Mouse (Mus musculus): ENCODE measurements around the gene Usp3. TPM values are rescaled to one million over a fixed set of nuclear protein-coding genes. Genes with fewer than 3 reads are reported as not detected.

Usp3 gene
- polyA plus RNA-seq, 1 experiment from 2014 or later: 42.7 TPM

Other genes starting within 250 kb of the Usp3 start
- 16.3 and 17.0 TPM in 2 replicates for gene Herc1, start 242.7 kb downstream of the Usp3 start, polyA plus RNA-seq (2015; fragmentation: Nextera tagmentation; extraction: Ambion mirVana)
- gene Fbxl22, start 78.5 kb downstream of the Usp3 start, polyA plus RNA-seq (2015; fragmentation: Nextera tagmentation; extraction: Ambion mirVana): 86.1 and 87.5 TPM in 2 replicates
- 0.79 and 0.81 TPM in 2 replicates for gene Car12, start 120.5 kb upstream of the Usp3 start, polyA plus RNA-seq (2015; fragmentation: Nextera tagmentation; extraction: Ambion mirVana)
- 6.4 and 7.0 TPM in 2 replicates for gene Aph1b, start 202.3 kb upstream of the Usp3 start, polyA plus RNA-seq (2015; fragmentation: Nextera tagmentation; extraction: Ambion mirVana)
- 0.41 and 0.89 TPM in 2 replicates for gene Gm10647, start 203.9 kb upstream of the Usp3 start, polyA plus RNA-seq (2015; fragmentation: Nextera tagmentation; extraction: Ambion mirVana)
- gene Aph1c, start 241.6 kb upstream of the Usp3 start, polyA plus RNA-seq (2015; fragmentation: Nextera tagmentation; extraction: Ambion mirVana): 1.6 and 2.0 TPM in 2 replicates